Mouse (Mus musculus) spleen, adult 2 months (tissue): ENCODE measurements around the gene Lgals1.

ENCODE experiments used
- CTCF ChIP-seq: fragments of 200-500 bp; IDR thresholded peaks from 2 replicates; pipeline ENCODE4 v1.5.1; 2011; ENCODE audit warnings: mild to moderate bottlenecking, inconsistent platforms; ENCODE audit not compliant: insufficient read depth, insufficient read length, insufficient replicate concordance; ENCODE audit errors: extremely low read depth
- POLR2A ChIP-seq: fragments of 200-500 bp; IDR thresholded peaks from 2 replicates; pipeline ENCODE4 v1.6.1; 2011; ENCODE audit warnings: low read depth, low read length, inconsistent platforms

GRCm38 (mm10) chr15:78973950-78974349 lies 47.4 kb downstream of the Lgals1 start:
- TF ChIP-seq POLR2A (no peak), CTCF (no peak)
